Mouse (Mus musculus) ES-E14 (cell line): ENCODE measurements around the gene Tnks1bp1. TPM values are rescaled to one million over a fixed set of nuclear protein-coding genes. Genes with fewer than 3 reads are reported as not detected.

Experiments used
- DNase-seq: peaks from one replicate; pipeline ENCODE4 v3.0.0-alpha.2; 2013; ENCODE audit warnings: low read depth, low spot score
- H3K27ac ChIP-seq: 2 replicates; pipeline ENCODE4 v1.5.1; 2012; ENCODE audit warnings: low read depth, mild to moderate bottlenecking, low read length, moderate library complexity, mixed read lengths; ENCODE audit not compliant: poor library complexity, insufficient read depth, severe bottlenecking
- H3K36me3 ChIP-seq: 2 replicates; pipeline ENCODE4 v1.6.1; 2012; ENCODE audit warnings: mild to moderate bottlenecking, low read length, moderate library complexity, mixed read lengths; ENCODE audit not compliant: control insufficient read depth, poor library complexity, insufficient read depth, severe bottlenecking
- H3K4me1 ChIP-seq, 2 experiments: fragments of 150-350 bp in 1 of 2; sonication (generic) in 1 of 2; 2 replicates each; pipeline ENCODE4 v1.6.1; 2012; ENCODE audit warnings: low read length in 2 of 2, mild to moderate bottlenecking in 1 of 2, mixed read lengths in 1 of 2; ENCODE audit not compliant: control insufficient read depth in 2 of 2, insufficient read depth in 2 of 2, poor library complexity in 1 of 2
- H3K4me3 ChIP-seq, 2 experiments: fragments of 150-350 bp in 1 of 2; sonication (generic) in 1 of 2; 2 replicates each; pipeline ENCODE4 v1.5.1; 2012; ENCODE audit warnings: low read length in 2 of 2, low read depth in 1 of 2, mild to moderate bottlenecking in 1 of 2, mixed read lengths in 1 of 2; ENCODE audit not compliant: insufficient read depth in 1 of 2, poor library complexity in 1 of 2, severe bottlenecking in 1 of 2
- H3K9ac ChIP-seq: 2 replicates; pipeline ENCODE4 v1.6.1; 2012; ENCODE audit warnings: low read depth, mild to moderate bottlenecking, low read length, mixed read lengths; ENCODE audit not compliant: poor library complexity, insufficient read depth, severe bottlenecking
- H3K9me3 ChIP-seq: fragments of 150-350 bp; sonication (generic); 2 replicates; pipeline ENCODE4 v1.6.1; 2012; ENCODE audit warnings: low read depth, mild to moderate bottlenecking, low read length; ENCODE audit not compliant: control insufficient read depth, insufficient read depth
- CHD2 ChIP-seq: IDR thresholded peaks from 2 replicates; pipeline ENCODE4 v1.6.1; 2014; ENCODE audit warnings: mild to moderate bottlenecking, low read depth, low read length, inconsistent platforms
- HCFC1 ChIP-seq: IDR thresholded peaks from 2 replicates; pipeline ENCODE4 v1.6.1; 2012; ENCODE audit warnings: low read length, inconsistent platforms, borderline replicate concordance; ENCODE audit not compliant: insufficient read depth
- MAFK ChIP-seq: IDR thresholded peaks from 2 replicates; pipeline ENCODE4 v1.6.1; 2014; ENCODE audit warnings: mild to moderate bottlenecking, low read depth, low read length, inconsistent platforms; ENCODE audit not compliant: insufficient read depth
- ZC3H11A ChIP-seq: IDR thresholded peaks from 2 replicates; pipeline ENCODE4 v1.6.1; 2012; ENCODE audit warnings: low read depth, mild to moderate bottlenecking, inconsistent platforms, low read length, borderline replicate concordance
- ZNF384 ChIP-seq: IDR thresholded peaks from 2 replicates; pipeline ENCODE4 v1.6.1; 2012; ENCODE audit warnings: low read depth, low read length, inconsistent platforms
- in situ Hi-C, 2 experiments: fragments of 600-800 bp; cut with MboI; formaldehyde crosslinking; loops; one replicate each; pipeline ENCODE4 v1.15.1; 2025; ENCODE audit warnings: low sequenced_read_pairs in 2 of 2, inconsistent platforms in 1 of 2; ENCODE audit not compliant: unreplicated experiment in 2 of 2
- total RNA-seq: library from RNA; depleted of rRNA; stranded (reverse); fragments of 300-350 nt; gene quantifications from 2 replicates; pipeline ENCODE4 v1.2.3, GENCODE M21; 2012

Tnks1bp1 gene
- total RNA-seq, 1 experiment: 36.7 TPM

DNA sequence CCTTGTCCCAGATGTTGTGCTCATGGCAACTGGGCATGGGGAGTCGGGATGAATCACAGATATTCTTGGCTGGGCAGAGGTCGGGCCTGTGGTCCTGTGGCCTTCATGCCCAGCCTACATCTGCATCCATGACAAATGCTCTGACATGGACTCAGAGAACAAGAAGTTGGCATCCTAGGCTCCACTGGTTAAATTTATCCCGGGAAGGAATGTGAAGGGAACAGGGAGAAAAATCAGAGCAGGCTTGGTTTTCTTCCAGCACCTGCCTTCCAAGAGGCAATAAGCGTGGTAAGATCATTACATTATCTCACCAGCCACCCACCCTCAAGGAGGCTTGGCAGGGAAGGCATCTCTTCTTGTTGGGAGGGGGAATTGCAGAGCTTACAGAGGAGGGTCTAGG is 43.5 kb upstream of the Tnks1bp1 start:
- in situ Hi-C loops: no loop called here
- no peak for DNase-seq
- H3K36me3 ChIP-seq: no peaks in the 10 kb centered on the region
- TF ChIP-seq ZNF384 (no peak), ZC3H11A (no peak), MAFK (no peak), HCFC1 (no peak)
- no peaks in the 10 kb centered on the region; a peak in 1 of 4 replicates for H3K4me1 ChIP-seq
- no peak overlapping the region for H3K27ac ChIP-seq
- no peak overlapping the region for H3K9ac ChIP-seq
- no peaks in the 10 kb centered on the region for H3K9me3 ChIP-seq
- no peak overlapping the region for H3K4me3 ChIP-seq

DNA sequence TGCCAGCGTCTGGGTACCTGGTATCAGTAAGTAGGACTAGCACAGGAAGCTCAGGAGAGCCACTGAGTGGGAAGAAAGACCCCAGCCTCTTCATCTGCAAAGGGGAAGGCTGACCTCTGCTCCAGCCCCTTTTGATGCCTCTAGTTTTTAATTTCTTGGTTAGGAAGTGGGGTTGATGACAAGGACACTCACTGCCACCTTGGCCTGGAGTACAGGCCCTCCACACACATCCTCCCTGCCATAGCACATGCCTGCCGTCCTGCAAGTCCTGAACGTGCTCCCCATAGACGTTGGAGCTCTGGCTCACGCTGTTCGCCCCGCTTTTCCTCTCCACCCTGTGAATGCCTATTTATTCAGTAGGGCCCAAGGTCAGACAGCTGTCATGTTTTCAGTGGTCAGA is 41.2 kb upstream of the Tnks1bp1 start:
- no peaks in the 10 kb centered on the region; a peak in 1 of 4 replicates for H3K4me1 ChIP-seq
- no peak for DNase-seq
- no peak overlapping the region for H3K9ac ChIP-seq
- H3K36me3 ChIP-seq: no peaks in the 10 kb centered on the region
- no peak overlapping the region for H3K4me3 ChIP-seq
- TF ChIP-seq HCFC1 (no peak), ZNF384 (no peak), MAFK (no peak), CHD2 (no peak), ZC3H11A (no peak)
- in situ Hi-C loops: no loop called here
- no peaks in the 10 kb centered on the region for H3K9me3 ChIP-seq
- H3K27ac ChIP-seq: no peak overlapping the region

DNA sequence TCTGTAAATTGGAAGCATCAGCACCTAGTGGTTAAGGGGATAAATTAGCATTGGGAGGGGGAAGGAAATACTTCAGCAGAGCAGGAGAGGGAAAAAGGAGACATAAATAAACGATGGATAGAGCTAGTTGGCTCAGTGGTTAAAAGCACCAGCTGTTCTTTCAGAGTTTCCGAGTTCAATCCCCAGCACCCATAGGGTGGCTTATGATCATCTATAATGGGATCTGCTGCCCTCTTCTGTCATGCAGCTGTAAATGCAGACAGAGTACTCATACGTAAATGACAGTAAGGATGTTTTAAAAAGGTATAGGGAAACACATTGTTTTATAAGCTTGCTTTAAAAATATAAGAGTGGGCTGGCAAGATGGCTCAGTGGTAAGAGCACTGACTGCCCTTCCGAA is 40.1 kb upstream of the Tnks1bp1 start:
- Histone ChIP-seq H3K36me3 (no peaks in the 10 kb centered on the region), H3K27ac (no peak overlapping the region), H3K4me1 (no peaks in the 10 kb centered on the region), H3K9me3 (no peaks in the 10 kb centered on the region), H3K4me3 (no peak overlapping the region), H3K9ac (no peak overlapping the region)
- in situ Hi-C loops: no loop called here
- TF ChIP-seq ZC3H11A: peak; percentile 53; the same call in 1 of the 2 replicates
- TF ChIP-seq ZNF384: no peak
- TF ChIP-seq MAFK: no peak
- DNase-seq: peak; percentile 33

DNA sequence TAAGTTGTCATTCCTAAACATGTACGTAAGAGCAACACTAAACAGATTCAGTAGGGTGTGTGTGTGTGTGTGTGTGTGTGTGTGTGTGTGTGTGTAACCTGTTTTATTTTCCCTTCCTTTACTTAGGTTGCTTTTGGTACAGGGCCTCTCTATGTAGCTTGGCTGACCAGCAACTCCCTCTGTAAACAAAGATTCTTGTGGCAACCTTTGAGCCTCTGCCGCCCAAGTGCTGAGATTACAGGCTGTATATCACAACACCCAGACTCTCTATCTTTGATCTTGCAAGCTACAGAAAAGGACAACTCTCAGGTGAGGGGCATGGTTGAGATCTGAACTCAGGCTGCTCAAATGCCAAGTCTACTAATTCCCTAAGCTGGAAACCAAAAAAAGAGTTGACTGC is 38.6 kb upstream of the Tnks1bp1 start:
- TF ChIP-seq HCFC1: no peak
- TF ChIP-seq ZC3H11A: no peak
- no peak for TF ChIP-seq CHD2
- TF ChIP-seq ZNF384: no peak
- no peak for TF ChIP-seq MAFK
- H3K27ac ChIP-seq: no peak overlapping the region
- H3K9me3 ChIP-seq: no peaks in the 10 kb centered on the region
- H3K4me3 ChIP-seq: no peak overlapping the region
- H3K4me1 ChIP-seq: no peaks in the 10 kb centered on the region
- no peak for DNase-seq
- H3K36me3 ChIP-seq: no peaks in the 10 kb centered on the region
- in situ Hi-C loops: no loop called here
- H3K9ac ChIP-seq: no peak overlapping the region

DNA sequence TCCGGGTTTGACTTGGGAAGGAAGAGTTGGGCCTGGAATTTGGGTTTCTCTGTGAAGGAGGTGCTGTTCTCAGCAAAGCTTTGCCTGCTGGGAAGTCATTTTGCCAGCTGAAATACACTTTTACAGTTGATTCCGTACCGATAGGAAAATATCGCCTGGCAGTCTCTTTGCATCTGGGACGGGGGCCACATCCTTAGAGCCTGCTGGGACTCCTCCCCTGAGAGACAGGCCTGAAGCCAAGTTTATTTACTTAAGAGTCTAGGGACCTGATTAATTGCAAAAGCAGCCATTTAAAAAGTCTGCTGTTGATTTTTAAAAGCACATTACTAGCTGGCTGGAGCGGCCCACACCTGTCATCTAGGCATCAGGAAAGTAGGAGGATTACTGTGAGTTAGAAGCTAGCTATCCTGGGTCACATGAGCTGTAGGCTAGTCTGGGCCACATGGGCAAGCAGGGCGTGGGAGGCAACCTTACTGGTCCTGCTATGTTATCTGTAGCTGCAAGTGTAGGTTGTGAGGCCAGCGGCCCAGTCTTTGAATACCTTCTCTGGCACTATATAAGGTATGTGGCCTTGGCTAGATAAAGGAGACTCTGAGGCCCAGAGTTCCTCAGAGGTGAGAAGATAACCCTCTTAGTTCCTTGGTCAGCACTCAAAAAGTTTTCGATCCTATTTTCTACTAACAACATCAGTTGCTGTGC is 35.8 kb upstream of the Tnks1bp1 start:
- Histone ChIP-seq H3K9ac (no peak overlapping the region), H3K4me3 (no peak overlapping the region), H3K9me3 (no peaks in the 10 kb centered on the region), H3K27ac (no peak overlapping the region), H3K4me1 (no peaks in the 10 kb centered on the region), H3K36me3 (no peaks in the 10 kb centered on the region)
- DNase-seq: no peak
- in situ Hi-C loops: no loop called here
- TF ChIP-seq ZC3H11A (no peak), MAFK (no peak), HCFC1 (no peak)
